In the genomic region with DNA sequence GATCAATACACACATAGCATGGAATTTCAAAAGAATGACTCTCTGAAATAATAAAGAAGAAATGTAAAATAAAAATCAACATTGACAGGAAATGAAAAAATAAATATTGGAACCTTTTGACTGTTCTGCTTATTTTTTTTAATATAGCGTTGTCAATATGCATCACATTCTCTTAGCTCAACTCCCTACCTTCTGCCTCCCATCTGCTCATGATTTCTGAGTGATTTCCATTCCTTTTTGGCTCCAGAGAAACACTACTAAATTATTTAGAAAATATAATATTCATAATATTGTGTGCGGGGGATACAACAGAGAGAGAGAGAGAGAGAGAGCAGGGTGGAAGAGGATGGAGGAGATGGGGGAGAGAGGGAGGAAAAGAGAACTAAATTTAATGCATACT, we compare ENCODE assay signal across 50 mouse cellular contexts. TPM values are rescaled to one million over a fixed set of nuclear protein-coding genes. Genes with fewer than 3 reads are reported as not detected.
"Had no signal": no experiment of that assay in that cellular context is flagged by ENCODE, and none has a peak within 500 bp of the region (broad histone marks: within the 10 kb centered on the region; RNA-seq: fewer than 3 reads in every experiment).

No protein-coding gene starts in this region.

- H3K4me2 ChIP-seq: heart, embryonic 12.5 days; heart, embryonic 13.5 days; heart, embryonic 15.5 days; hindbrain, embryonic 12.5 days; hindbrain, embryonic 13.5 days; hindbrain, embryonic 14.5 days; hindbrain, embryonic 15.5 days; intestine, embryonic 15.5 days; kidney, embryonic 15.5 days had no signal

- H3K36me3 ChIP-seq: heart, embryonic 12.5 days; heart, embryonic 13.5 days; heart, embryonic 15.5 days; hindbrain, embryonic 10.5 days; hindbrain, embryonic 12.5 days; hindbrain, embryonic 13.5 days; hindbrain, embryonic 15.5 days; intestine, embryonic 15.5 days; kidney, embryonic 15.5 days had no signal

- H3K9me3 ChIP-seq: heart, embryonic 12.5 days; heart, embryonic 13.5 days; heart, embryonic 15.5 days; hindbrain, embryonic 10.5 days; hindbrain, embryonic 12.5 days; hindbrain, embryonic 13.5 days; hindbrain, embryonic 15.5 days; intestine, embryonic 15.5 days; kidney, embryonic 15.5 days had no signal

- DNase-seq: heart, postnatal 10 days; heart, postnatal 14 days; heart, postnatal 36 days; heart, postnatal 4 days; kidney, adult 18-20 months; kidney, adult 2 months; kidney, adult 8-10 months; kidney, adult 9 months; kidney, postnatal 10 days; kidney, postnatal 14 days; kidney, postnatal 25 days; kidney, postnatal 36 days; kidney, postnatal 4 days; layer of hippocampus, adult 9-11 months; layer of hippocampus, postnatal 36 days had no signal

- ATAC-seq: hindbrain, embryonic 16.5 days; hindbrain, postnatal 0 days; inflammation-experienced regulatory T-cells, adult 6 months; intestine, embryonic 15.5 days; intestine, embryonic 16.5 days; intestine, postnatal 0 days had no signal

- H3K9ac ChIP-seq: heart, embryonic 12.5 days; heart, embryonic 13.5 days; heart, embryonic 15.5 days; hindbrain, embryonic 12.5 days; hindbrain, embryonic 13.5 days; hindbrain, embryonic 14.5 days; hindbrain, embryonic 15.5 days; intestine, embryonic 15.5 days; kidney, embryonic 15.5 days had no signal

- H3K27ac ChIP-seq: heart, embryonic 13.5 days; heart, embryonic 15.5 days; hindbrain, embryonic 10.5 days; hindbrain, embryonic 12.5 days; hindbrain, embryonic 13.5 days; hindbrain, embryonic 14.5 days; hindbrain, embryonic 15.5 days; hindbrain, postnatal 0 days; intestine, embryonic 15.5 days; kidney, embryonic 15.5 days; kidney, postnatal 0 days; left cerebral cortex, adult 2 months had no signal

- H3K27me3 ChIP-seq: heart, embryonic 12.5 days; heart, embryonic 13.5 days; heart, embryonic 15.5 days; hindbrain, embryonic 12.5 days; hindbrain, embryonic 13.5 days; hindbrain, embryonic 15.5 days; intestine, embryonic 15.5 days; kidney, embryonic 15.5 days had no signal

- H3K4me3 ChIP-seq: heart, embryonic 12.5 days; heart, embryonic 13.5 days; heart, embryonic 15.5 days; hindbrain, embryonic 10.5 days; hindbrain, embryonic 12.5 days; hindbrain, embryonic 13.5 days; hindbrain, embryonic 15.5 days; intestine, embryonic 15.5 days; kidney, embryonic 15.5 days; layer of hippocampus, adult 2 months; left cerebral cortex, adult 2 months had no signal

- H3K4me1 ChIP-seq: heart, embryonic 12.5 days; heart, embryonic 13.5 days; heart, embryonic 15.5 days; hindbrain, embryonic 10.5 days; hindbrain, embryonic 12.5 days; hindbrain, embryonic 15.5 days; intestine, embryonic 15.5 days; kidney, embryonic 15.5 days had no signal

RNA-seq across cellular contexts. Expression of a gene that starts 5.4 kb away (rescaled TPM):
- total RNA-seq: heart, postnatal 10 days; heart, postnatal 14 days; heart, postnatal 25 days; heart, postnatal 36 days; heart, postnatal 4 days; hematopoietic stem cell, adult 5-6 weeks; hindbrain, postnatal 0 days; layer of hippocampus, adult 18-20 months; layer of hippocampus, adult 2 months; layer of hippocampus, adult 8-10 months; layer of hippocampus, postnatal 10 days; layer of hippocampus, postnatal 14 days; layer of hippocampus, postnatal 25 days; layer of hippocampus, postnatal 36 days; left cerebral cortex, adult 18-20 months; left cerebral cortex, adult 2 months; left cerebral cortex, adult 8-10 months had no signal
- polyA plus RNA-seq: heart, embryonic 12.5 days; heart, embryonic 13.5 days; heart, embryonic 14.5 days; heart, embryonic 15.5 days; heart, embryonic 16.5 days; heart, postnatal 0 days; hindbrain, embryonic 10.5 days; hindbrain, embryonic 11.5 days; hindbrain, embryonic 12.5 days; hindbrain, embryonic 13.5 days; hindbrain, embryonic 14.5 days; hindbrain, embryonic 15.5 days; hindbrain, embryonic 16.5 days; hindbrain, postnatal 0 days; inflammation-experienced regulatory T-cells, adult 6 months; intestine, embryonic 14.5 days; intestine, embryonic 15.5 days; intestine, embryonic 16.5 days; intestine, postnatal 0 days; kidney, adult 2 months; kidney, embryonic 14.5 days; kidney, embryonic 15.5 days; kidney, embryonic 16.5 days; kidney, postnatal 0 days; large intestine, adult 2 months had no signal
